Mouse (Mus musculus) embryonic facial prominence, embryonic 13.5 days (tissue): Measurements from ENCODE around the gene Pvr. TPM values are rescaled to one million over a fixed set of nuclear protein-coding genes. Genes with fewer than 3 reads are reported as not detected.

Experiments
- ATAC-seq: fragments of 200-750 bp; cut with Nextera tagmentation; 2 replicates; pipeline ENCODE4 v1.8.0; 2017; ENCODE audit warnings: low read depth; ENCODE audit not compliant: insufficient number of reproducible peaks, insufficient read depth, low FRiP score, low TSS enrichment
- H3K27ac ChIP-seq: fragments of 300-500 bp; sonication (generic); 2 replicates; pipeline ENCODE4 v1.5.1; 2015; ENCODE audit warnings: moderate library complexity, mild to moderate bottlenecking, inconsistent platforms
- H3K27me3 ChIP-seq: fragments of 300-500 bp; sonication (generic); 2 replicates; pipeline ENCODE4 v1.6.1; 2015; ENCODE audit warnings: mild to moderate bottlenecking, inconsistent platforms
- H3K36me3 ChIP-seq: fragments of 300-500 bp; sonication (generic); 2 replicates; pipeline ENCODE4 v1.6.1; 2015; ENCODE audit warnings: mild to moderate bottlenecking, inconsistent platforms
- H3K4me1 ChIP-seq: fragments of 300-500 bp; sonication (generic); 2 replicates; pipeline ENCODE4 v1.6.1; 2015; ENCODE audit warnings: inconsistent platforms
- H3K4me2 ChIP-seq: fragments of 300-500 bp; sonication (generic); 2 replicates; pipeline ENCODE4 v1.6.1; 2015; ENCODE audit warnings: moderate library complexity, mild to moderate bottlenecking, inconsistent platforms
- H3K4me3 ChIP-seq: fragments of 300-500 bp; sonication (generic); 2 replicates; pipeline ENCODE4 v1.5.1; 2015; ENCODE audit warnings: mild to moderate bottlenecking, inconsistent platforms
- H3K9ac ChIP-seq: fragments of 300-500 bp; sonication (generic); 2 replicates; pipeline ENCODE4 v1.6.1; 2015; ENCODE audit warnings: mild to moderate bottlenecking, inconsistent platforms
- H3K9me3 ChIP-seq: fragments of 300-500 bp; sonication (generic); 2 replicates; pipeline ENCODE4 v1.6.1; 2016; ENCODE audit warnings: inconsistent platforms
- WGBS: fragments of 180-500 bp; shearing (Covaris S2); methylation state at CpG from one replicate; pipeline ENCODE4 v1.1.7; 2015; ENCODE audit warnings: mixed read lengths; 5-methylcytosine and 5-hydroxymethylcytosine counted together
- polyA plus RNA-seq: library from polyadenylated mRNA; unstranded; fragments of >200 nt; fragmentation: Nextera tagmentation; extraction: Ambion mirVana; gene quantifications from 2 replicates; pipeline ENCODE4 v1.2.1, GENCODE M21; 2015

Pvr gene
- polyA plus RNA-seq, 1 experiment from 2014 or later = 12.9 TPM

GRCm38 (mm10) chr7:19949996-19950395 is 29.0 kb upstream of the Pvr start:
- Histone ChIP-seq H3K4me1 (no peaks in the 10 kb centered on the region), H3K27ac (no peak overlapping the region), H3K4me2 (no peak overlapping the region), H3K9ac (no peak overlapping the region), H3K4me3 (no peak overlapping the region), H3K27me3 (no peaks in the 10 kb centered on the region), H3K9me3 (no peaks in the 10 kb centered on the region), H3K36me3 (no peaks in the 10 kb centered on the region)
- 51% methylated on average over 10 of the region's 10 CpGs for WGBS
- ATAC-seq = no peak

- Histone ChIP-seq H3K4me2 (no peak overlapping the region), H3K27me3 (no peaks in the 10 kb centered on the region), H3K4me3 (no peak overlapping the region), H3K9me3 (no peaks in the 10 kb centered on the region), H3K27ac (no peak overlapping the region), H3K9ac (no peak overlapping the region), H3K36me3 (no peaks in the 10 kb centered on the region), H3K4me1 (no peaks in the 10 kb centered on the region)
- no peak for ATAC-seq
- 72% methylated on average over 12 of the region's 12 CpGs for WGBS
Measured at GRCm38 (mm10) chr7:19948956-19949355, 28.0 kb upstream of the Pvr start.

- Histone ChIP-seq H3K4me2 (no peak overlapping the region), H3K4me3 (no peak overlapping the region), H3K36me3 (no peaks in the 10 kb centered on the region), H3K27ac (no peak overlapping the region), H3K4me1 (no peaks in the 10 kb centered on the region), H3K27me3 (no peaks in the 10 kb centered on the region), H3K9me3 (no peaks in the 10 kb centered on the region), H3K9ac (no peak overlapping the region)
- WGBS = 73% methylated on average over 13 of the region's 13 CpGs
- ATAC-seq = no peak
Measured at GRCm38 (mm10) chr7:19945821-19946515, 25.0 kb upstream of the Pvr start.

- no peaks in the 10 kb centered on the region for H3K4me1 ChIP-seq
- H3K27me3 ChIP-seq = no peaks in the 10 kb centered on the region
- no peak for ATAC-seq
- H3K36me3 ChIP-seq = no peaks in the 10 kb centered on the region
- no peak overlapping the region for H3K9ac ChIP-seq
- no peak overlapping the region for H3K4me2 ChIP-seq
- H3K4me3 ChIP-seq = no peak overlapping the region
- no peak overlapping the region for H3K27ac ChIP-seq
- 90% methylated on average over 5 of the region's 5 CpGs for WGBS
- H3K9me3 ChIP-seq = no peaks in the 10 kb centered on the region
Measured at GRCm38 (mm10) chr7:19945201-19945600, 24.2 kb upstream of the Pvr start.

GRCm38 (mm10) chr7:19944709-19945108 is 23.7 kb upstream of the Pvr start:
- ATAC-seq = no peak
- WGBS = 86% methylated on average over 8 of the region's 8 CpGs
- H3K4me3 ChIP-seq = no peak overlapping the region
- no peaks in the 10 kb centered on the region for H3K36me3 ChIP-seq
- no peak overlapping the region for H3K9ac ChIP-seq
- no peaks in the 10 kb centered on the region for H3K27me3 ChIP-seq
- no peaks in the 10 kb centered on the region for H3K9me3 ChIP-seq
- 0 out of 2 replicates have a peak, but pooled peaks cover 2% of the 10 kb centered on the region for H3K4me1 ChIP-seq
- no peak overlapping the region for H3K4me2 ChIP-seq
- H3K27ac ChIP-seq = no peak overlapping the region

GRCm38 (mm10) chr7:19940256-19940655 is 19.3 kb upstream of the Pvr start:
- no peaks in the 10 kb centered on the region for H3K36me3 ChIP-seq
- no peaks in the 10 kb centered on the region for H3K9me3 ChIP-seq
- H3K27me3 ChIP-seq = no peaks in the 10 kb centered on the region
- H3K4me2 ChIP-seq = no peak overlapping the region
- WGBS = 34% methylated on average over 5 of the region's 6 CpGs
- H3K9ac ChIP-seq = no peak overlapping the region
- no peak overlapping the region for H3K4me3 ChIP-seq
- no peak overlapping the region for H3K27ac ChIP-seq
- no peak for ATAC-seq
- 0 out of 2 replicates have a peak, but pooled peaks cover 3% of the 10 kb centered on the region for H3K4me1 ChIP-seq

- Histone ChIP-seq H3K9ac (no peak overlapping the region; the same call in 1 of the 2 replicates), H3K9me3 (no peaks in the 10 kb centered on the region), H3K36me3 (no peaks in the 10 kb centered on the region), H3K27me3 (no peaks in the 10 kb centered on the region), H3K4me3 (no peak overlapping the region), H3K27ac (no peak overlapping the region), H3K4me1 (0 out of 2 replicates have a peak, but pooled peaks cover 3% of the 10 kb centered on the region), H3K4me2 (no peak overlapping the region)
- ATAC-seq = no peak
- WGBS = 52% methylated on average over 11 of the region's 12 CpGs
Measured at GRCm38 (mm10) chr7:19939555-19940235, 18.7 kb upstream of the Pvr start.

GRCm38 (mm10) chr7:19937229-19937821 is 16.4 kb upstream of the Pvr start:
- Histone ChIP-seq H3K27me3 (peaks cover 10% of the 10 kb centered on the region; the same call in 1 of the 2 replicates), H3K36me3 (no peaks in the 10 kb centered on the region), H3K4me3 (no peak overlapping the region), H3K9me3 (no peaks in the 10 kb centered on the region), H3K27ac (no peak overlapping the region), H3K4me2 (no peak overlapping the region), H3K4me1 (peaks cover 9% of the 10 kb centered on the region; the same call in 1 of the 2 replicates), H3K9ac (no peak overlapping the region)
- 75% methylated on average over 11 of the region's 11 CpGs for WGBS
- ATAC-seq = no peak

- Histone ChIP-seq H3K4me1 (peaks cover 9% of the 10 kb centered on the region; the same call in 1 of the 2 replicates), H3K4me2 (no peak overlapping the region), H3K36me3 (no peaks in the 10 kb centered on the region), H3K9me3 (no peaks in the 10 kb centered on the region), H3K4me3 (no peak overlapping the region), H3K27ac (no peak overlapping the region), H3K27me3 (peaks cover 20% of the 10 kb centered on the region), H3K9ac (no peak overlapping the region)
- no peak for ATAC-seq
- WGBS = 77% methylated on average over 6 of the region's 6 CpGs
Measured at GRCm38 (mm10) chr7:19935961-19936360, 15.0 kb upstream of the Pvr start.

- peaks cover 20% of the 10 kb centered on the region for H3K27me3 ChIP-seq
- no peak overlapping the region for H3K4me3 ChIP-seq
- no peak overlapping the region for H3K27ac ChIP-seq
- H3K36me3 ChIP-seq = no peaks in the 10 kb centered on the region
- H3K9me3 ChIP-seq = no peaks in the 10 kb centered on the region
- no peak for ATAC-seq
- peaks cover 9% of the 10 kb centered on the region; the same call in 1 of the 2 replicates for H3K4me1 ChIP-seq
- H3K4me2 ChIP-seq = no peak overlapping the region
- H3K9ac ChIP-seq = no peak overlapping the region
- 73% methylated on average over 20 of the region's 20 CpGs for WGBS
Measured at GRCm38 (mm10) chr7:19935171-19935751, 14.3 kb upstream of the Pvr start.
